Mouse (Mus musculus) MEL (cell line): ENCODE measurements at regions not wholly inside any gene's neighbourhood (a gene's known extent, or its start where the extent isn't known, plus 50 kb on each side); places are given as distances from the start of the nearest gene placed in this dataset.

ENCODE experiments used
- DNase-seq: peaks from one replicate; pipeline ENCODE4 v3.0.0; 2011; ENCODE audit warnings: low read depth, low spot score
- H3K27ac ChIP-seq: 2 replicates; pipeline ENCODE4 v1.5.1; 2012; ENCODE audit warnings: low read depth, mild to moderate bottlenecking, control low read depth, low read length, moderate library complexity; ENCODE audit not compliant: control insufficient read depth
- H3K27me3 ChIP-seq, 2 experiments: fragments of 150-350 bp in 1 of 2; sonication (generic) in 1 of 2; 2 replicates each; pipeline ENCODE4 v1.6.1; 2012; ENCODE audit warnings: low read length in 2 of 2, mild to moderate bottlenecking in 2 of 2, improper control_type of control experiment in 1 of 2, moderate library complexity in 1 of 2; ENCODE audit not compliant: insufficient read depth in 2 of 2, control insufficient read depth in 1 of 2
- H3K36me3 ChIP-seq, 2 experiments: 2 replicates each; pipeline ENCODE4 v1.6.1; 2012 to 2014; ENCODE audit warnings: low read length in 2 of 2, improper control_type of control experiment in 1 of 2, inconsistent platforms in 1 of 2, mild to moderate bottlenecking in 1 of 2; ENCODE audit not compliant: insufficient read depth in 2 of 2, control insufficient read depth in 1 of 2
- H3K4me1 ChIP-seq, 2 experiments: fragments of 150-350 bp in 1 of 2; sonication (generic) in 1 of 2; 2 replicates each; pipeline ENCODE4 v1.6.1; 2012; ENCODE audit warnings: low read length in 2 of 2, improper control_type of control experiment in 1 of 2, mild to moderate bottlenecking in 1 of 2; ENCODE audit not compliant: insufficient read depth in 2 of 2, control insufficient read depth in 1 of 2
- H3K4me3 ChIP-seq, 2 experiments: fragments of 150-350 bp in 1 of 2; sonication (generic) in 1 of 2; 2 replicates each; pipeline ENCODE4 v1.5.1; 2012; ENCODE audit warnings: low read depth in 2 of 2, low read length in 2 of 2, mild to moderate bottlenecking in 2 of 2, moderate library complexity in 2 of 2, control low read depth in 1 of 2, improper control_type of control experiment in 1 of 2; ENCODE audit not compliant: control insufficient read depth in 1 of 2, insufficient read depth in 1 of 2
- H3K79me2 ChIP-seq: 2 replicates; pipeline ENCODE4 v1.6.1; 2012; ENCODE audit warnings: mild to moderate bottlenecking, low read length, moderate library complexity; ENCODE audit not compliant: control insufficient read depth, poor library complexity, insufficient read depth
- H3K9ac ChIP-seq: 2 replicates; pipeline ENCODE4 v1.6.1; 2012; ENCODE audit warnings: low read depth, mild to moderate bottlenecking, control low read depth, low read length, moderate library complexity; ENCODE audit not compliant: control insufficient read depth, poor library complexity, severe bottlenecking
- H3K9me3 ChIP-seq: fragments of 150-350 bp; sonication (generic); replicated peaks from 2 replicates; pipeline ENCODE4 v1.6.1; 2012; ENCODE audit warnings: mild to moderate bottlenecking, low read length, improper control_type of control experiment, moderate library complexity; ENCODE audit not compliant: insufficient read depth
- BHLHE40 ChIP-seq: IDR thresholded peaks from 2 replicates; pipeline ENCODE4 v1.6.1; 2012; ENCODE audit warnings: low read depth, mild to moderate bottlenecking, inconsistent platforms, low read length, improper control_type of control experiment, borderline replicate concordance
- CHD2 ChIP-seq: IDR thresholded peaks from 2 replicates; pipeline ENCODE4 v1.6.1; 2011; ENCODE audit warnings: low read length, improper control_type of control experiment
- ETS1 ChIP-seq: IDR thresholded peaks from 2 replicates; pipeline ENCODE4 v1.6.1; 2012; ENCODE audit warnings: low read depth, mild to moderate bottlenecking, inconsistent platforms, low read length, improper control_type of control experiment, moderate library complexity
- KAT2A ChIP-seq: conservative IDR thresholded peaks from 2 replicates; pipeline ENCODE4 v1.6.1; 2012; ENCODE audit warnings: low read depth, low read length, improper control_type of control experiment, inconsistent platforms
- MAFK ChIP-seq: IDR thresholded peaks from 2 replicates; pipeline ENCODE4 v1.6.1; 2011; ENCODE audit warnings: low read depth, mild to moderate bottlenecking, low read length, improper control_type of control experiment, borderline replicate concordance
- MAX ChIP-seq: IDR thresholded peaks from 2 replicates; pipeline ENCODE4 v1.6.1; 2011; ENCODE audit warnings: low read length, improper control_type of control experiment
- MXI1 ChIP-seq: IDR thresholded peaks from 2 replicates; pipeline ENCODE4 v1.6.1; 2011; ENCODE audit warnings: mild to moderate bottlenecking, low read depth, low read length, improper control_type of control experiment
- MYC ChIP-seq: IDR thresholded peaks from 2 replicates; pipeline ENCODE4 v1.6.1; 2011; ENCODE audit warnings: low read depth, mild to moderate bottlenecking, low read length, improper control_type of control experiment, moderate library complexity
- USF1 ChIP-seq: IDR thresholded peaks from 2 replicates; pipeline ENCODE4 v1.6.1; 2014; ENCODE audit warnings: low read depth, mild to moderate bottlenecking, inconsistent platforms, low read length, improper control_type of control experiment, moderate library complexity
- USF2 ChIP-seq, 2 experiments: IDR thresholded peaks; 2 replicates each; pipeline ENCODE4 v1.6.1; 2011 to 2012; ENCODE audit warnings: improper control_type of control experiment in 2 of 2, low read length in 2 of 2, borderline replicate concordance in 1 of 2, inconsistent platforms in 1 of 2, low read depth in 1 of 2, mild to moderate bottlenecking in 1 of 2; ENCODE audit not compliant: insufficient read depth in 1 of 2

DNA sequence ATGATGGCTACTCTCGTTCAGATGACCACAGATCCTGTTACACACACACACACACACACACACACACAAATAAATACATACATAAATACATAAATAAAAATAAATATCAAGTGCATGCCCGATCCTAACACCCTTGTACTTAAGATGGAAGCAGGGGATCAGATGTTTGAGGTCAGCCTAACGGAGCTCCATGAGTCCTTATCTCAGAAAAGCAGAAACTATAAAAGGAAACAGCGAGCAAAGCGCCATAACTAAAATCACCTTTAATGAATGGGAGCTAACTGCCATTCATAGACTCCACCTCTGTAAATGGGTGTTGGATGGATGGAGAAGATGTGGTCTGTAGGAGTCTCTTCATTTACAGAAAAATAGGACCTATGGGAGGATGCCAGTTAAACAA, 56.8 kb upstream of the Fxr1 start (continued):
- no peak for TF ChIP-seq KAT2A
- TF ChIP-seq ETS1, result peak; percentile 82
- TF ChIP-seq MAFK, result no peak
- TF ChIP-seq CHD2, result no peak

- Histone ChIP-seq H3K4me3 (no peak overlapping the region), H3K4me1 (peaks cover 8 to 14% of the 10 kb centered on the region in 2 experiments), H3K9ac (no peak overlapping the region), H3K27me3 (no peaks in the 10 kb centered on the region), H3K27ac (no peak overlapping the region; the same call in 1 of the 2 replicates), H3K9me3 (no peaks in the 10 kb centered on the region), H3K79me2 (no peaks in the 10 kb centered on the region), H3K36me3 (peaks cover 0 to 16% of the 10 kb centered on the region in 2 experiments; a peak in 2 of 4 replicates)
- peak; percentile 30; the same call in 1 of the 2 replicates for TF ChIP-seq MAX
- TF ChIP-seq USF1, result peak; percentile 83
- no peak for TF ChIP-seq MXI1
- 0 out of 4 replicates have a peak, but pooled peaks of 1 of the 2 experiments have one; percentile 22 for TF ChIP-seq USF2 (IDR thresholded peaks at IDR 0.05; ENCODE audit: borderline replicate concordance in 1 of 2, insufficient read depth in 1 of 2, low read depth in 1 of 2, low read length in 2 of 2)
- peak; percentile 57 for TF ChIP-seq BHLHE40
- TF ChIP-seq MYC, result no peak
- DNase-seq, result peak; percentile 18
Measured at GRCm38 (mm10) chr3:33967184-33967583, 52.6 kb upstream of the Fxr1 start.
